Mouse (Mus musculus) liver, embryonic 15.5 days (tissue): ENCODE data around the gene Ecm1. TPM values are rescaled to one million over a fixed set of nuclear protein-coding genes. Genes with fewer than 3 reads are reported as not detected.

Experiments used
- ATAC-seq: fragments of 200-750 bp; cut with Nextera tagmentation; 2 replicates; pipeline ENCODE4 v1.8.0; 2017; ENCODE audit warnings: moderate number of reproducible peaks, mild to moderate bottlenecking, moderate library complexity; ENCODE audit not compliant: insufficient read depth
- H3K27ac ChIP-seq: fragments of 300-500 bp; sonication (generic); replicated peaks from 2 replicates; pipeline ENCODE4 v1.5.1; 2015; ENCODE audit warnings: mild to moderate bottlenecking, inconsistent platforms
- H3K27me3 ChIP-seq: fragments of 300-500 bp; sonication (generic); 2 replicates; pipeline ENCODE4 v1.6.1; 2015; ENCODE audit warnings: mild to moderate bottlenecking, inconsistent platforms
- H3K36me3 ChIP-seq: fragments of 300-500 bp; sonication (generic); replicated peaks from 2 replicates; pipeline ENCODE4 v1.6.1; 2015; ENCODE audit warnings: moderate library complexity, mild to moderate bottlenecking, inconsistent platforms
- H3K4me1 ChIP-seq: fragments of 300-500 bp; sonication (generic); replicated peaks from 2 replicates; pipeline ENCODE4 v1.6.1; 2015; ENCODE audit warnings: inconsistent platforms
- H3K4me2 ChIP-seq: fragments of 300-500 bp; sonication (generic); 2 replicates; pipeline ENCODE4 v1.6.1; 2015; ENCODE audit warnings: moderate library complexity, mild to moderate bottlenecking, inconsistent platforms
- H3K4me3 ChIP-seq: fragments of 300-500 bp; sonication (generic); replicated peaks from 2 replicates; pipeline ENCODE4 v1.5.1; 2015; ENCODE audit warnings: mild to moderate bottlenecking, inconsistent platforms
- H3K9ac ChIP-seq: fragments of 300-500 bp; sonication (generic); 2 replicates; pipeline ENCODE4 v1.6.1; 2015; ENCODE audit warnings: moderate library complexity, mild to moderate bottlenecking, inconsistent platforms
- H3K9me3 ChIP-seq: fragments of 300-500 bp; sonication (generic); replicated peaks from 2 replicates; pipeline ENCODE4 v1.6.1; 2016; ENCODE audit warnings: inconsistent platforms
- WGBS: fragments of 180-500 bp; shearing (Covaris S2); methylation state at CpG from one replicate; pipeline ENCODE4 v1.1.7; 2015; ENCODE audit warnings: mixed read lengths; ENCODE audit not compliant: insufficient replicate concordance; 5-methylcytosine and 5-hydroxymethylcytosine counted together
- polyA plus RNA-seq: library from polyadenylated mRNA; unstranded; fragments of >200 nt; fragmentation: Nextera tagmentation; extraction: Ambion mirVana; gene quantifications from 2 replicates; pipeline ENCODE4 v1.2.1, GENCODE M21; 2015

The Ecm1 gene
- polyA plus RNA-seq, 1 experiment from 2014 or later = 17.4 TPM

DNA sequence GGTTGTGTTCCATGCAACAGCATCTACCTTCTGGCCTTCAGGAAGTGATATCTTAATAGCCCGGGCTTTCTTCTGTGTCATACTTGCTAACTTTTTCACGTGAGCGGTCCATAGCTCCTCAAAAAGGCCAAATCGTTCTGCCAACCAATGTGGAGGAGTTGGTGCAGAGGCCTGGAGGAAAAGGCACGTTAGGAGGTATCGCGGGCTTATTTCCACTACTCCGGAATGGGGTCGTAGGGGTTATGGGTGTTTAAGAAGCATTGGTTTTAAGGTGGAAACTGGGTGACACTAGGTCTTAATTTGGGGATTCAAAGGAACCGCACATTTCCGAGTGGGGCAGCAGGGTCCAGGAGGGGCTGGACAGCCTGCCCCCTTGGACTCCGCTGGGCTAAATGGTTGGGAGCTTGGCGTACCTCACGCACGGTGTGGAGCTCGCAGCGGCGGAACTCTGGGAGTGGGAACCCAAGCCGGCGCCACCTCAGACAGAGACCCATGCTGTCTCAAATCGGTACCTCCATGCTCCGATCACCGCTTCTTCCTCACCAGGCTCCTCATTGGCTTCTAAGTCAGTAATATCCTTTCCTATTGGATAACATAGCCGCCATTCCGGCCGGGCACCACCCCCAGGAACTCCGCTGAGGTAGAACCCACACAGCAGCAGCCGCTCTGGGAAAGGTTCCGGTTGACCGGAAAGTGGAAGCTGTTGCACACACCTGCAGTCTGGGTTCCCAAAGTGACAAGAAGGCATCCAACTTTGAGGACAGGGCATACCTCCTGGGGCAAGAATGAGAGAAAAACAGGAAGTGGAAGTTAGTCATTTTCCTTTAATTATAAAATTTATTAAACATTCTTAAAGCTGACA lies 15.2 kb upstream of the Ecm1 start:
- H3K36me3 ChIP-seq = peaks cover 34% of the 10 kb centered on the region

GRCm38 (mm10) chr3:95752935-95753334 lies 13.6 kb upstream of the Ecm1 start:
- Histone ChIP-seq H3K4me2 (no peak overlapping the region), H3K9ac (no peak overlapping the region), H3K4me1 (peaks cover 26% of the 10 kb centered on the region), H3K27ac (no peak overlapping the region), H3K36me3 (peaks cover 50% of the 10 kb centered on the region), H3K9me3 (no peaks in the 10 kb centered on the region), H3K27me3 (peaks cover 8% of the 10 kb centered on the region; the same call in 1 of the 2 replicates), H3K4me3 (no peak overlapping the region)
- 80% methylated on average over 3 of the region's 3 CpGs for WGBS
- no peak for ATAC-seq

More for the DNA sequence above, 15.2 kb upstream of the Ecm1 start:
- Histone ChIP-seq H3K4me1 (peaks cover 26% of the 10 kb centered on the region), H3K27ac (peak overlapping the region; percentile 71), H3K9me3 (no peaks in the 10 kb centered on the region), H3K4me2 (peak overlapping the region; percentile 89), H3K27me3 (peaks cover 8% of the 10 kb centered on the region; the same call in 1 of the 2 replicates), H3K4me3 (peak overlapping the region; percentile 87), H3K9ac (peak overlapping the region; percentile 85)
- under 1% methylated on average over 30 of the region's 30 CpGs for WGBS
- ATAC-seq = peak; percentile 98

DNA sequence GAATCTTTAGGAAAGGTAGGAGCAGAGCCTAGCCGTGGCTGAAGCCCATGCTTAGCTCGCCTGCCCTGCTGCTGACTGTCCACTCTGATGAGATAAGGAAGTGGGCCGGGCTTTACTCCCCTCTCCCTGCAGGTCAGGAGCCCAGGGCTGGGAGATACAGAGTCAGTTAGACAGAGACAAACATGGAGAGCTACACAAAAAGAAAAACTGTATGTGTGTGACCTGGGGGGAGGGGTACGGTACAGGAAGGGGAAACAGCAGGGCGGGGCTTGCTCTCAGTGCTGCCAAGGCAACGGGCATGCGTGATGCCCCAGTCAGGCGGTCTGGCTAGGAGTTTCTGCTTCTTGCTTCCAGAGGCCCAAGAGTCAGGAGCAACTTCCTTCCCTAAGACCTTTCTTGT lies 1.0 kb upstream of the Ecm1 start:
- peak overlapping the region; percentile 70 for H3K27ac ChIP-seq
- no peaks in the 10 kb centered on the region for H3K9me3 ChIP-seq
- H3K4me2 ChIP-seq = peak overlapping the region; percentile 23; the same call in 1 of the 2 replicates
- H3K27me3 ChIP-seq = no peaks in the 10 kb centered on the region
- H3K4me1 ChIP-seq = peaks cover 25% of the 10 kb centered on the region
- peaks cover 49% of the 10 kb centered on the region for H3K36me3 ChIP-seq
- no peak overlapping the region for H3K9ac ChIP-seq
- no peak overlapping the region for H3K4me3 ChIP-seq
- ATAC-seq = peak; percentile 33; the same call in 1 of the 2 replicates
- WGBS = 23% methylated on average over 8 of the region's 8 CpGs

GRCm38 (mm10) chr3:95735071-95735670 lies 4.2 kb downstream of the Ecm1 start:
- Histone ChIP-seq H3K27me3 (no peaks in the 10 kb centered on the region), H3K36me3 (peaks cover 4% of the 10 kb centered on the region; the same call in 1 of the 2 replicates), H3K27ac (no peak overlapping the region), H3K4me1 (peaks cover 46% of the 10 kb centered on the region), H3K4me2 (no peak overlapping the region), H3K9ac (no peak overlapping the region), H3K9me3 (no peaks in the 10 kb centered on the region), H3K4me3 (no peak overlapping the region)
- WGBS = 76% methylated on average over 12 of the region's 12 CpGs
- no peak for ATAC-seq

DNA sequence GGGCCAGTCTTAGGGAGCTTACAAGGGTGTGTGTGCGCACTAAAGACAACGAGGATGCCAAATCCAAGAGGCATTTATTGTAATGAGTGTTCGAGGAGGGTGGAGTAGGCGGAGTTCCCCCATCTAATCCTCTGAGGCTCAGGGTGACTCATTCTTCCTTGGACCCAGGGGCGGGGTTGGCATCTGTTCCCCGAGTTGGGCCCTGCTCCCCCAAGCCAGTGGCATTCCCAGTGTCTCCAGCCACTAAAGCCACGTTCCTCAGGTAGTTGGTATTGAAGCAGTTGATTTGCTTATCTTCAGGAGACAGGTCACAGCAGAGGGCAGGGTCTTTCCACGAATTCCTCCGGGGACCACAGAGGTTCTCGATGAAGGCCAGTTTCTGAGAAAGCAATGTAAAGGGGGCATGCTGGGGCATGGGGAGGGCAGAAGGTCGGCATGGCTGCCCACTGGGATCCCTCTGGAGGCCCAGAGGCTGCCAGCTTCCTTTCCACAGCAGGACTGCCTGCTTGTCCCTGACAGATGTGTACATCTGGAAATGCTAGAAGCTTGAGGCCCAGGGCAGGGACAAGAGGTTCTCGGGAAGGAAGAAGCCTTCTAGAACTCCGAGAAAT lies 5.2 kb downstream of the Ecm1 start:
- 38% methylated on average over 13 of the region's 13 CpGs for WGBS
- H3K4me1 ChIP-seq = peaks cover 36% of the 10 kb centered on the region
- H3K4me3 ChIP-seq = no peak overlapping the region
- no peaks in the 10 kb centered on the region for H3K27me3 ChIP-seq
- H3K9me3 ChIP-seq = no peaks in the 10 kb centered on the region
- no peak overlapping the region for H3K4me2 ChIP-seq
- H3K27ac ChIP-seq = peak overlapping the region; percentile 41; the same call in 1 of the 2 replicates
- H3K9ac ChIP-seq = no peak overlapping the region
- peaks cover 3% of the 10 kb centered on the region; the same call in 1 of the 2 replicates for H3K36me3 ChIP-seq
- ATAC-seq = no peak; the same call in 1 of the 2 replicates

DNA sequence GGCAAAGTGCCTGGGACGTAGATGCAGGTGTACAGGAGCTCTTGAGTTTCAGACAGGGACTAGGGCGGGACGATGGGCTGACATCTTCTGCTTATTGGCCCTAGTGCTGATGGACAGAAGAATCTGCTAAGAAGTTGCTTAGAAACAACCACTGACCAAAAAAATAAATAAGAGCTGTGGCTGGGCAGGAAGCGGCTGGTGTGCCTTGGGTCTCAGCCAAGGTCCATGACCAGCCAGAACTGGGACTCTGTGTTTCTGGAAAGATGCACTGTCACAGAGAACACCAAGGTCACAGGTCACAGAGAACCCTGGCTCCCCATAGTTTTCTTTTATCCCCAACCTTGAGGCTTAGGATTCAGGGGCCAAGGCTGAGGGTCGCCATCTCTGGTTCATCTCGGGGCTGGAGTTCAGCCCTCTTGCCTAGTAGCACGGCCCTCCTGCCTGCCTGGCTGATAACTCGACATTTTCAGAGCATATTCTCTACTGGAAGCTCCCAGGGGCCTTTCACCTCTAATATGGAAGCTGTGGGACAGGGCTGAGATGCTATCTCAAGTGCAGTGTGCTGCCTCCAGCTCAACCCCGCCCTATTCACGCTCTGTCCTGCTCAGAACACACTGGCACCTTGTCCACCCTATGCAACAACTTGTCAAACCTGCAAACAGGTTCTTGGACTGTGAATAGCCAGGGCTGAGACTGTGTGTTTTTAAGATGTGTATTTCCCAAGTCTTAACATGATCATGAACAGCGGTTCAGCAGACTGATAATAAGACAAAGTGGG lies 6.4 kb downstream of the Ecm1 start:
- WGBS = 62% methylated on average over 11 of the region's 11 CpGs
- ATAC-seq = peak; percentile 35; the same call in 1 of the 2 replicates

DNA sequence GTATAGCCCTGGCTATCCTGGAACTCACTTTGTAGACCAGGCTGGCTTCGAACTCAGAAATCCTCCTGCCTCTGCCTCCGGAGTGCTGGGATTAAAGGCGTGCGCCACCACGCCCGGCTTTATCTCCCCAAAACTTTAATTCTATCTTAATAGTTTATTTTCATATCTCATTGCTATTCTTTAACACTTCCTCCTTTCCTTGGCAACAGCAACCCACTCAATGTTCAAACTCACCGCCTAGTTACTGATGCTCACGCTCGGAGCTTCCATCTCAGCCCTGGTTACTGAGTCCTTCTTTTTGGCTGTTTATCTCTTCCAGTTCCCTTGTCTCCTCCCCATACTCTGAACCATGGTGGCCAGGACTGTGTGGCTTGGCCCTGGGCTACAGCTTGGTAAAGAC lies 7.1 kb downstream of the Ecm1 start:
- H3K9me3 ChIP-seq = no peaks in the 10 kb centered on the region
- no peak overlapping the region for H3K9ac ChIP-seq
- H3K4me1 ChIP-seq = peaks cover 32% of the 10 kb centered on the region
- no peak for ATAC-seq
- H3K36me3 ChIP-seq = peaks cover 3% of the 10 kb centered on the region; the same call in 1 of the 2 replicates
- no peak overlapping the region for H3K4me2 ChIP-seq
- 86% methylated on average over 9 of the region's 9 CpGs for WGBS
- no peaks in the 10 kb centered on the region for H3K27me3 ChIP-seq
- H3K27ac ChIP-seq = 0 out of 2 replicates have a peak overlapping the region, but pooled peaks have one; percentile 33
- H3K4me3 ChIP-seq = no peak overlapping the region

More for the DNA sequence above, 6.4 kb downstream of the Ecm1 start:
- Histone ChIP-seq H3K27ac (peak overlapping the region; percentile 33; the same call in 1 of the 2 replicates), H3K9me3 (no peaks in the 10 kb centered on the region), H3K4me2 (no peak overlapping the region), H3K4me1 (peaks cover 32% of the 10 kb centered on the region), H3K9ac (no peak overlapping the region), H3K4me3 (no peak overlapping the region), H3K27me3 (no peaks in the 10 kb centered on the region), H3K36me3 (peaks cover 3% of the 10 kb centered on the region; the same call in 1 of the 2 replicates)

DNA sequence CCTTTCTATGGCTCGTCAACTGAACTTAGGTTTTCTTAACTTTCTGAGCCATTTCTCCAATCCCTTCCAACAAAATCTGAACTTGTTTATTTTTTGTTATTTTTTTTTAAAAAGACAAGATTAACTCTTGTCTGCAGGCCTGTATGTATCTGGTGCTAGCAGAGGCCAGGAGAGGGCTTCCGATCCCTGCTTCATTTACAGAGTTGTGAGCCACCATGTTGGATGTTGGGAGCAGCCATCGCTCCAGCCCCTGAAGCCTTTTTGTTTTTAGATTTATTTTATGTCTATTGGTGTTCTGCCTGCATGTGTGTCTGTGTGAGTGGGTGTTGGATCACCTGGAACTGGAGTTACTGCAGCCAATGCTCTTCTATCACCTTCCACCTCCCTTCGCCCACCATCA lies 7.6 kb downstream of the Ecm1 start:
- WGBS = 87% methylated on average over 4 of the region's 4 CpGs
- H3K9ac ChIP-seq = no peak overlapping the region
- H3K4me1 ChIP-seq = peaks cover 32% of the 10 kb centered on the region
- H3K27me3 ChIP-seq = no peaks in the 10 kb centered on the region
- no peaks in the 10 kb centered on the region for H3K9me3 ChIP-seq
- no peak overlapping the region for H3K27ac ChIP-seq
- peaks cover 3% of the 10 kb centered on the region; the same call in 1 of the 2 replicates for H3K36me3 ChIP-seq
- no peak for ATAC-seq
- H3K4me2 ChIP-seq = no peak overlapping the region
- H3K4me3 ChIP-seq = no peak overlapping the region

DNA sequence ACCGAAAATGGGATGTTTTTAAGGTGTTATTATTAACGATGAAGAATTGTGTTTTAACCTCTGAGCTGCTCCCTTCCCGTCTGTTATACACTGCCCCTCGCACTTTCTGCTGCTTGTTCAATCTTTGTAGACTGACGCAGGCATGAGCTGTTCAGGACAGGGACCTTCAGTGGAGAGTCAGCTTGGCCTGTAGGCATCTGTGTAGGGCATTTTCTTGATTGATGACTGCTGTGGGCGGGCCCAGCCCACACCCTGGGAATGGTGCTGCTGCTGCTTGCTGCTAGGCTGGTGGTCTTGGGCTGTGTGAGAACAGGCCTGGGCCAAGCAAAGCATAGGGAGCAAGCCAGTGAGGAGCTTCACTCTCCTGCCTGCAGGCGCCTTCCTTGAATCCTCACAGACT lies 8.9 kb downstream of the Ecm1 start:
- WGBS = 72% methylated on average over 7 of the region's 7 CpGs
- Histone ChIP-seq H3K36me3 (no peaks in the 10 kb centered on the region), H3K9ac (no peak overlapping the region), H3K4me1 (peaks cover 32% of the 10 kb centered on the region), H3K4me3 (no peak overlapping the region), H3K4me2 (no peak overlapping the region), H3K27me3 (no peaks in the 10 kb centered on the region), H3K27ac (no peak overlapping the region), H3K9me3 (no peaks in the 10 kb centered on the region)
- no peak for ATAC-seq

- Histone ChIP-seq H3K27me3 (no peaks in the 10 kb centered on the region), H3K36me3 (no peaks in the 10 kb centered on the region), H3K4me1 (peaks cover 17% of the 10 kb centered on the region), H3K27ac (no peak overlapping the region), H3K4me3 (no peak overlapping the region), H3K4me2 (no peak overlapping the region), H3K9ac (no peak overlapping the region), H3K9me3 (no peaks in the 10 kb centered on the region)
- WGBS = 69% methylated on average over 2 of the region's 2 CpGs
- ATAC-seq = no peak
Observed at GRCm38 (mm10) chr3:95728906-95729305, 10.5 kb downstream of the Ecm1 start.
